Mouse (Mus musculus): ENCODE results near the gene Gm38393. TPM values are rescaled to one million over a fixed set of nuclear protein-coding genes. Genes with fewer than 3 reads are reported as not detected.

Gene Gm38393
- total RNA-seq (2014; rRNA removed; ENCODE audit: low replicate concordance) (3.9 and 10.0 TPM in 2 replicates), polyA plus RNA-seq (2015; fragmentation: Nextera tagmentation; extraction: Ambion mirVana) (0.30 and 0.38 TPM in 2 replicates)

- H3K9ac ChIP-seq (replicated peaks; ENCODE audit: low read depth, low read length), result peak within 1 kb of the TSS; percentile 54
- H3K4me3 ChIP-seq (ENCODE audit: low read depth, low read length), result peak within 1 kb of the TSS; percentile 56
- H3K36me3 ChIP-seq (replicated peaks; ENCODE audit: control insufficient read depth, insufficient read depth, low read length), result no peaks in the 10 kb centered on the region
- peak within 1 kb of the TSS; percentile 52 for H3K27ac ChIP-seq (ENCODE audit: low read depth)
- H3K4me1 ChIP-seq (ENCODE audit: control insufficient read depth, insufficient read depth), result no peaks in the 10 kb centered on the region
- H3K4me2 ChIP-seq (ENCODE audit: low read depth, low read length), result peak within 1 kb of the TSS; percentile 65
- 44% methylated on average over 30 of the region's 30 CpGs for WGBS
- DNase-seq (ENCODE audit: low spot score) (peak; percentile 43), ATAC-seq (ENCODE audit: insufficient read depth, low read depth) (peak; percentile 72; the same call in 1 of the 2 replicates)
- TF ChIP-seq EP300 (IDR thresholded peaks at IDR 0.05; ENCODE audit: low read depth) (no peak), CTCF (IDR thresholded peaks at IDR 0.05; ENCODE audit: low read depth) (no peak)
- no peaks in the 10 kb centered on the region for H3K27me3 ChIP-seq (ENCODE audit: control insufficient read depth, insufficient read depth, low read length)
- no peaks in the 10 kb centered on the region for H3K9me3 ChIP-seq (replicated peaks; ENCODE audit: control insufficient read depth, low read length)
Measured at GRCm38 (mm10) chr7:60004606-60005330, at the start of gene Gm38393, which contains the start of gene Snurf. Gene Gm38393, minus strand, starts transcription at chr7:60005064. Gene Snurf, minus strand, starts transcription at chr7:60005049.

GRCm38 (mm10) chr7:60047481-60048201 is 42.8 kb upstream of the Gm38393 start:
- Histone ChIP-seq H3K27me3 (ENCODE audit: control insufficient read depth, insufficient read depth, low read length) (no peaks in the 10 kb centered on the region), H3K9ac (replicated peaks; ENCODE audit: low read depth, low read length) (no peak overlapping the region), H3K27ac (ENCODE audit: low read depth) (no peak overlapping the region), H3K9me3 (replicated peaks; ENCODE audit: control insufficient read depth, low read length) (no peaks in the 10 kb centered on the region), H3K4me2 (ENCODE audit: low read depth, low read length) (no peak overlapping the region), H3K4me1 (ENCODE audit: control insufficient read depth, insufficient read depth) (no peaks in the 10 kb centered on the region), H3K36me3 (replicated peaks; ENCODE audit: control insufficient read depth, insufficient read depth, low read length) (no peaks in the 10 kb centered on the region), H3K4me3 (ENCODE audit: low read depth, low read length) (no peak overlapping the region)
- 55% methylated on average over 6 of the region's 6 CpGs for WGBS
- DNase-seq (ENCODE audit: low spot score) (no peak), ATAC-seq (ENCODE audit: insufficient read depth, low read depth) (no peak)
- TF ChIP-seq CTCF (IDR thresholded peaks at IDR 0.05; ENCODE audit: low read depth) (no peak), EP300 (IDR thresholded peaks at IDR 0.05; ENCODE audit: low read depth) (no peak)

- H3K27me3 ChIP-seq (ENCODE audit: control insufficient read depth, insufficient read depth, low read length), result no peaks in the 10 kb centered on the region
- no peak overlapping the region for H3K27ac ChIP-seq (ENCODE audit: low read depth)
- H3K4me1 ChIP-seq (ENCODE audit: control insufficient read depth, insufficient read depth), result no peaks in the 10 kb centered on the region
- no peaks in the 10 kb centered on the region for H3K9me3 ChIP-seq (replicated peaks; ENCODE audit: control insufficient read depth, low read length)
- H3K4me2 ChIP-seq (ENCODE audit: low read depth, low read length), result no peak overlapping the region
- H3K9ac ChIP-seq (replicated peaks; ENCODE audit: low read depth, low read length), result no peak overlapping the region
- 69% methylated on average over 3 of the region's 3 CpGs for WGBS
- no peaks in the 10 kb centered on the region for H3K36me3 ChIP-seq (replicated peaks; ENCODE audit: control insufficient read depth, insufficient read depth, low read length)
- TF ChIP-seq CTCF (IDR thresholded peaks at IDR 0.05; ENCODE audit: low read depth), result no peak
- no peak for TF ChIP-seq EP300 (IDR thresholded peaks at IDR 0.05; ENCODE audit: low read depth)
- DNase-seq (ENCODE audit: low spot score) (no peak), ATAC-seq (ENCODE audit: insufficient read depth, low read depth) (no peak)
- H3K4me3 ChIP-seq (ENCODE audit: low read depth, low read length), result no peak overlapping the region
Measured at GRCm38 (mm10) chr7:60013186-60013585, 8.3 kb upstream of the Gm38393 start.

GRCm38 (mm10) chr7:60007727-60008360 is 3.0 kb upstream of the Gm38393 start:
- no peak; the same call in 1 of the 2 replicates for TF ChIP-seq CTCF (IDR thresholded peaks at IDR 0.05; ENCODE audit: low read depth)
- TF ChIP-seq EP300 (IDR thresholded peaks at IDR 0.05; ENCODE audit: low read depth), result no peak
- H3K4me1 ChIP-seq (ENCODE audit: control insufficient read depth, insufficient read depth), result no peaks in the 10 kb centered on the region
- H3K4me2 ChIP-seq (ENCODE audit: low read depth, low read length), result no peak overlapping the region
- WGBS, result 41% methylated on average over 3 of the region's 3 CpGs
- no peak overlapping the region for H3K27ac ChIP-seq (ENCODE audit: low read depth)
- H3K9me3 ChIP-seq (replicated peaks; ENCODE audit: control insufficient read depth, low read length), result no peaks in the 10 kb centered on the region
- DNase-seq (ENCODE audit: low spot score), result no peak
- no peaks in the 10 kb centered on the region for H3K36me3 ChIP-seq (replicated peaks; ENCODE audit: control insufficient read depth, insufficient read depth, low read length)
- no peak overlapping the region for H3K9ac ChIP-seq (replicated peaks; ENCODE audit: low read depth, low read length)
- no peaks in the 10 kb centered on the region for H3K27me3 ChIP-seq (ENCODE audit: control insufficient read depth, insufficient read depth, low read length)
- no peak overlapping the region for H3K4me3 ChIP-seq (ENCODE audit: low read depth, low read length)
- ATAC-seq (ENCODE audit: insufficient read depth, low read depth), result no peak

- WGBS, result 43% methylated on average over 2 of the region's 2 CpGs
- H3K27me3 ChIP-seq (ENCODE audit: control insufficient read depth, insufficient read depth, low read length), result no peaks in the 10 kb centered on the region
Measured at GRCm38 (mm10) chr7:60006262-60006661, 1.4 kb upstream of the Gm38393 start.

More at GRCm38 (mm10) chr7:60006262-60006661, 1.4 kb upstream of the Gm38393 start:
- Histone ChIP-seq H3K36me3 (replicated peaks; ENCODE audit: control insufficient read depth, insufficient read depth, low read length) (no peaks in the 10 kb centered on the region), H3K4me2 (ENCODE audit: low read depth, low read length) (no peak overlapping the region), H3K27ac (ENCODE audit: low read depth) (no peak overlapping the region), H3K9ac (replicated peaks; ENCODE audit: low read depth, low read length) (no peak overlapping the region), H3K4me3 (ENCODE audit: low read depth, low read length) (no peak overlapping the region), H3K9me3 (replicated peaks; ENCODE audit: control insufficient read depth, low read length) (no peaks in the 10 kb centered on the region), H3K4me1 (ENCODE audit: control insufficient read depth, insufficient read depth) (no peaks in the 10 kb centered on the region)
- ATAC-seq (ENCODE audit: insufficient read depth, low read depth) (no peak), DNase-seq (ENCODE audit: low spot score) (no peak)
- TF ChIP-seq CTCF (IDR thresholded peaks at IDR 0.05; ENCODE audit: low read depth) (no peak), EP300 (IDR thresholded peaks at IDR 0.05; ENCODE audit: low read depth) (no peak)

Measured in heart, postnatal 0 days (tissue).